In genomic region chr17:26508345-26508960, GRCm38 (mm10) we compare ENCODE assay signal across 8 mouse cellular contexts. TPM values are rescaled to one million over a fixed set of nuclear protein-coding genes. Genes with fewer than 3 reads are reported as not detected.
DNase-seq lines count a peak whose midpoint lies in the region; ATAC-seq and TF ChIP-seq lines count a peak whose summit lies in the region.

No protein-coding gene starts in this region.

- peak overlapping the region; percentile 82 for H3K9ac ChIP-seq in ES-Bruce4 (ENCODE audit: low read depth, poor library complexity, severe bottlenecking)
- H3K9ac ChIP-seq in forebrain, embryonic 14.5 days (ENCODE audit: low read length): peak overlapping the region; percentile 97
- H3K9ac ChIP-seq in neural tube, embryonic 15.5 days (replicated peaks): peak overlapping the region; percentile 95

- peaks cover 15% of the 10 kb centered on the region for H3K36me3 ChIP-seq in ES-Bruce4 (ENCODE audit: control insufficient read depth, insufficient read depth, low read length, poor library complexity, severe bottlenecking)
- peaks cover 17% of the 10 kb centered on the region; the same call in 1 of the 2 replicates for H3K36me3 ChIP-seq in forebrain, embryonic 14.5 days (ENCODE audit: control insufficient read depth, insufficient read depth, low read length)
- peaks cover 4% of the 10 kb centered on the region; the same call in 1 of the 2 replicates for H3K36me3 ChIP-seq in neural tube, embryonic 15.5 days

- no peaks in the 10 kb centered on the region for H3K27me3 ChIP-seq in ES-Bruce4 (ENCODE audit: control insufficient read depth, insufficient read depth, low read length, poor library complexity, severe bottlenecking)
- no peaks in the 10 kb centered on the region for H3K27me3 ChIP-seq in forebrain, embryonic 14.5 days (replicated peaks; ENCODE audit: control insufficient read depth, insufficient read depth, low read length)
- no peaks in the 10 kb centered on the region for H3K27me3 ChIP-seq in neural tube, embryonic 15.5 days (replicated peaks)

- H3K9me3 ChIP-seq in ES-Bruce4 (replicated peaks; ENCODE audit: control insufficient read depth, insufficient read depth, low read length, poor library complexity, severe bottlenecking): no peaks in the 10 kb centered on the region
- no peaks in the 10 kb centered on the region for H3K9me3 ChIP-seq in forebrain, embryonic 14.5 days (replicated peaks; ENCODE audit: control insufficient read depth, low read length)
- H3K9me3 ChIP-seq in neural tube, embryonic 15.5 days (replicated peaks): no peaks in the 10 kb centered on the region

- TF ChIP-seq CTCF in ES-Bruce4 (IDR thresholded peaks at IDR 0.05; ENCODE audit: low read depth, low read length): no peak

- peak; percentile 65 for TF ChIP-seq EP300 in ES-Bruce4 (IDR thresholded peaks at IDR 0.05; ENCODE audit: insufficient read depth, low read depth, low read length)

- peak; percentile 99 for DNase-seq in forebrain, embryonic 14.5 days (ENCODE audit: low spot score)
- peak; percentile 98 to 99 for DNase-seq in heart, postnatal 14 days
- DNase-seq in layer of hippocampus, adult 11-12 months (ENCODE audit: low spot score): peak; percentile 97
- peak; percentile 98 for DNase-seq in lung, adult 18-20 months
- DNase-seq in testis, postnatal 14 days (ENCODE audit: low spot score): peak; percentile 90

- H3K4me3 ChIP-seq in ES-Bruce4 (ENCODE audit: low read depth, low read length): peak overlapping the region; percentile 66
- H3K4me3 ChIP-seq in forebrain, embryonic 14.5 days (ENCODE audit: low read depth, low read length): peak overlapping the region; percentile 82
- peak overlapping the region; percentile 80 for H3K4me3 ChIP-seq in neural tube, embryonic 15.5 days (replicated peaks)

- under 1% methylated on average over 57 of the region's 58 CpGs for WGBS in forebrain, embryonic 14.5 days
- under 1% methylated on average over 58 of the region's 58 CpGs for WGBS in neural tube, embryonic 15.5 days

- peak overlapping the region; percentile 69 for H3K27ac ChIP-seq in ES-Bruce4 (ENCODE audit: insufficient read depth, low read length)
- peak overlapping the region; percentile 99 for H3K27ac ChIP-seq in forebrain, embryonic 14.5 days (ENCODE audit: low read depth, low read length)
- peak overlapping the region; percentile 99 for H3K27ac ChIP-seq in neural tube, embryonic 15.5 days (replicated peaks)

- H3K4me2 ChIP-seq in forebrain, embryonic 14.5 days (ENCODE audit: low read length): peak overlapping the region; percentile 94
- H3K4me2 ChIP-seq in neural tube, embryonic 15.5 days: peak overlapping the region; percentile 82

- peak; percentile 58; the same call in 1 of the 2 replicates for ATAC-seq in cerebellum, adult (ENCODE audit: insufficient number of reproducible peaks, low FRiP score, low TSS enrichment)
- ATAC-seq in forebrain, embryonic 14.5 days: peak; percentile 88
- peak; percentile 90 for ATAC-seq in neural tube, embryonic 15.5 days (ENCODE audit: low FRiP score)

- intact Hi-C loops in heart, postnatal 14 days (cut with DNase I): loop anchor here (1.0 to 2.0 kb wide), 5 partner anchors 38 to 130 kb away; no protein-coding TSS in a partner anchor

- H3K4me1 ChIP-seq in ES-Bruce4 (ENCODE audit: control insufficient read depth, insufficient read depth, low read length): peaks cover 15% of the 10 kb centered on the region
- peaks cover 34% of the 10 kb centered on the region for H3K4me1 ChIP-seq in forebrain, embryonic 14.5 days (ENCODE audit: control insufficient read depth, insufficient read depth, low read length)
- peaks cover 50% of the 10 kb centered on the region for H3K4me1 ChIP-seq in neural tube, embryonic 15.5 days

- peak; percentile 98 for TF ChIP-seq POLR2A in ES-Bruce4 (IDR thresholded peaks at IDR 0.05; ENCODE audit: insufficient read depth, low read length)

RNA-seq across cellular contexts. Expression of gene Ergic1, which starts 52.8 kb away (rescaled TPM):
- 166 and 167 TPM in 2 replicates for polyA plus RNA-seq in ES-Bruce4 (2011; ENCODE audit: insufficient read depth, insufficient read length, low read depth, missing spikeins)
- polyA plus RNA-seq in forebrain, embryonic 14.5 days (2014; fragmentation: Nextera tagmentation; extraction: Ambion mirVana): 126 and 134 TPM in 2 replicates
- 10 to 100 TPM; 51.1 to 59.5 TPM for total RNA-seq in heart, postnatal 14 days (2021)
- polyA plus RNA-seq in neural tube, embryonic 15.5 days (2015; fragmentation: Nextera tagmentation; extraction: Ambion mirVana): 89.7 and 101 TPM in 2 replicates

RNA-seq across cellular contexts. Expression of gene Dusp1, which starts 53.5 kb away (rescaled TPM):
- polyA plus RNA-seq in ES-Bruce4 (2011; ENCODE audit: insufficient read depth, insufficient read length, low read depth, missing spikeins): 58.4 and 64.9 TPM in 2 replicates
- 58.4 and 66.0 TPM in 2 replicates for polyA plus RNA-seq in forebrain, embryonic 14.5 days (2014; fragmentation: Nextera tagmentation; extraction: Ambion mirVana)
- 10 to 100 TPM; 91.2 to 99.6 TPM for total RNA-seq in heart, postnatal 14 days (2021)
- 25.0 and 25.8 TPM in 2 replicates for polyA plus RNA-seq in neural tube, embryonic 15.5 days (2015; fragmentation: Nextera tagmentation; extraction: Ambion mirVana)

Comparison
In these comparisons a context has a peak if more than half of its experiments do, and no peak if none do; other contexts are left out.
1. Peak in every context shown above with its lines: DNase-seq, ATAC-seq, H3K4me3 ChIP-seq and H3K27ac ChIP-seq.